Mouse (Mus musculus): ENCODE measurements around the gene Mafg.
A peak's percentile ranks its signal among the peaks of the same experiment; 100 is the strongest.

The Mafg gene

DNA sequence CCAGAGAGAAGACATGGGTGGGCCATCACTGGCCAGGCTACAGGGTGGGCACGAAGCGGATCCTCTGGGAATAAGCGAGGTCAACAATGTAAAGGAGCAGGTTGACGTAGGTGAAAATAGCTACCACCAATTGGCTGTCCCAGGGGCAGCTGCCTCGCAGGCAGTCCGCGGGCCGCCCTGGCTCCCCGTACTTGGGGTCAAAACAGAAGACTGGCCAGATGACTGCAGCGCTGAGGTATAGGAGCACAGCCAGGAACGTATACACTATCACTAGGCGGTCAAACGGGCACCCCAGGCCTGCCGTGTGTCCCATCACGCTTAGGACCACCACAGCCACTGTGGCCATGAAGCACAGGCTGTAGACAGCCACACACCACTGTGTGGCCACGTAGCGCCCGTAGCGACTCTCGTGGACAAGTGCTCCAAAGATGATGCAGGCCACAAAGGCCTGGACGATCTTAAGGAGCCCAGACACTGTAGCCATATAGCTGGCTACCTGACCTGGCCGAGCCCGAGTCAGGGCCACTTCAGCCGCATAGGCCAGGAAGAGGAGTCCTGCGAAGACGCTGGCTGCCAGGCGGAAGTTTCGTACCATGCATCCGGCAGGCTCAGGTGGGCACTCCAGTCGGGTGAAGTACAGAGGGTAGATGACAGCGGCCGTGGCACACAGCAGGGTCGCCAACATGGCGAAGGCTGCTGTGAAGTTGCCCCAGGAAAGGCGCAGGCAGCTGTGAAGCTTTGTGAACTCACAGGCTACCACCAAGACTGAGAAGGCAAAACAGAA, 13.8 kb upstream of the Mafg start:
- DNase-seq (ENCODE audit: low spot score in 2 of 2), result no peak

DNA sequence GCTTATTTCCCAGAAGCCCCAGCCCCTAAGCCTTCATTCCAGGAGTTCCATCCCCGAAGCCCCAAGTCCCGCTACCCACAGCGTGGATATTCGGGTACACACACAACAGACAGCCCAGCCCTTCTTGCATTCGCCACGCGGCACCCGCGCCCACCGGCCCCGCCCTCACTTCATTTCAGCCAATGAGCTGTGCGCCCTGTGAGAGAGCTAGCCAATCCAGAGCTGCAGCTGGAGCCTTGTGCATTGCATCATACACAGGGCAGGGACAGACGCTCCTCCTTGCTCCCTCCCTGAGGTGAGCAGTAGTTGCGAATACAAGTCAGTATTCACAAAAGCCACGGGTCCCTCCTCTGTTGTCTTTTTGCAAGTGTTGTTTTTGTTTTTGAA, 10.2 kb upstream of the Mafg start, which contains the start of gene Pycr1:
Pycr1 (minus strand) TSS at position 169 of the 387 bp plus-strand sequence.
- peak; percentile 91 to 93 for DNase-seq (ENCODE audit: low spot score in 2 of 2)

DNA sequence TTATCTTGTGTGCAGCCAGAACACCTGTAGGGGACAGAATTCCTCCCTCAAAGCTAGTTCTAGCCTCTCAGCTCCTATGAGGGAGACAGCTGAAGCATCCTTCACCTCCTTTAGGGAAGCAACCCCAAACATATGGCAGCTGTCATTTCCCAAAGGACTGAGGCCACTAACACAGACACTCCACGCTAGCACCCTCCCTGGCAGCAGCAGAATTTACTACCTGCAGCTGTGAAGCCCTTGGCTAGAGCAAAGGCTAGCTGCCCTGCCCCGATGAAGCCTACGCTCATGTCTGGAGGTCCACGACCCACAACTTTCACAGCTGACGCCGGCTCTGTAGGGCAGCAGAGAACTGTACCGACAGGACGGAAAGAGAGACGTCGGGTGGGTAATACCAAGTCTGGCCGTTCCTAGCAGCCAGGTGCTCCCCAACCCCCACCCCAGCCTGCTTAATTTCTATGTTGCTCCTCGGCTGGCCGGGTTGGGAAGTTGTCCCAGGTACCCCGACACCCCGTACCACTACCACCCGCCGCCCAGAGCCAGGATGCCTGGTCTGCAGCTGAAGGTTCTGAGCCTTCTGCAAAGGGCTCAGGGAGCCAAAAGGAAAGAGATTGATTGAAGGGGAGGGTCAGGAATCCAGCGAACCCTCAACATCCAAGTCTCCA, 9.7 kb upstream of the Mafg start:
- no peak for DNase-seq (ENCODE audit: low spot score in 2 of 2)

GRCm38 (mm10) chr11:120641869-120642268, 8.5 kb upstream of the Mafg start:
- DNase-seq (ENCODE audit: low spot score in 2 of 2), result no peak

DNA sequence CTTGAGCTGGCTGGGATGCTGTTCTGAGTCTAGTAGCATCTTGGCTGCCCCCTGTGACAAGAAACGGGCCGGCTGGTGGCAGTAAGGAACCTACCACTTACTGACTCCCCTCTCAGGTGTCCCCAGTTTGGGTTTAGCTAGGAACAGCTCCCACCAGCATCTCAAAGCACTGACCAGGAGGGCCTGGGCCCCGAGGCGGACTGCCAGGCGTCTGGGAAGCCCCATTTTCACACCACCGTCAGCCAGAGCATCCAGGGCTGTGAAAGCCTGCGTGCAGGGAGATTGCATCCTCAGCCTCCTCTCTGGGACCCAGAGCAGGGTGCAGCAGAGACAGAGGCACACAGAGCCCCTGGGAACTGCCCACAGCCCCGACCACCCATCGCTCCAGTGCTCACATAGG, 7.9 kb upstream of the Mafg start:
- no peak for DNase-seq (ENCODE audit: low spot score in 2 of 2)

DNA sequence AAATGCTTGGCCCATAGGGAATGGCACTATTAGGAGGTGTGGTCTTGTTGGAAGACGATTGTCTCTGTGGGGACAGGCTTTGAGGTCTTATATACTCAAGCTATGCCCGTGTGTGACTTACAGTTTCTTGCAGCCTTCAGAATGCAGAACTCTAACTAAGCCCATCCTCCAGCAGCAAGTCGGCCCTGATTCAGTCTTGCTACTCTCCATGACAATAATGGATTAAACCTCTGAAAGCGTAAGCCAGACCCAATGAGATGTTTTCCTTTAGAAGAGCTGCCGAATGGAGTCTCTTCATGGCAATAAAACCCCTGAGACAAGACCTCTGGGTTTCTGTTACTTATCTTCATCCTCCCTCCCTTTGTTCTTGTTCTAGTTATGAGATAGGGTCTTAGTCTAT, 1.4 kb upstream of the Mafg start:
- DNase-seq (ENCODE audit: low spot score in 2 of 2), result no peak

DNA sequence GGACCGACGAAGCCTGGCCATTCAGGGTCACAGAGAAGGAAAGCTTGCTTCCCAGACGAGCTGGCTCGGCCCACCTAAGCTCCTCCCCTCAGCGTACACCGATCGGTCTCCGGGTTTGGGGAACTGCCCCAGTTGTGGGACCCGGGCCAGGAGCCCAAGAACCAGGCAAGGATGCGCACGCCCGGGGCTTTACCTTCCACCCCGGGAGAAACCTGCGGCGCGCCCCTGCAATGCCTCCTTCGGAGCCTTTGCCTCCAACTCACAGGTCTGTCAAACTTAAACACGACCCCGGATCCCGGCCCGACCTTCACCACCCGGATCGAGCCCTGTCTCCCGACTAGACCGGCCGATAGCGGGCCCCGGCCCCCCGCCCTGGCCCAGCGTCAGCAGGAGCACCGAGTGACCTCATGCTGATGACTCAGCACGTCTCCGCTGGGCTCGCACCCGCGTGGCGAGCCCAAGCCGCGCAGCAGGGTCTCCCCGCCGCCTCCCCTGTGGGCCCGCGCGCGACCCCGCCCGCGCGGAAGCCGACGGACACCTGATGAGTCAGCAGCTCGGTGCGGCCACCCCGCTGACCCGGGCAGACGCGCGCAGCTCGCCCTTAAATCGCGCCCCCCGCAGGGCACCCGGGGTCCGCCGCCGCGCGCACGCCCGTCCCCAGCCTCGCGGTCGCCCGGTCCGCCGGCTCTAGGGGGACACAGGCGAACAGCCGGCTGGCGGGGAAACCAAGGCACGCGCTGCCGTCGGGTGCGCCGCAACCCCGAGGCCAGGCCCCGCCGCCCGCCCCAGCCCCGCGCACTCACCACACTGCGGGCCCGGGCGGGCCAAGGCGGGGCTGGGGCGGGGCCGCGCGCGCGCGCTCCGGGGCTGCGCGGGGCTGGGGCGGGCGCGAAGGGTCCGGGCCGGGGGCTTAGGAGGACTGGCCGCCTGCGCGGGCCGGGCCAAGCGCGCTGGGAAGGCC, 561 bp downstream of the Mafg start:
- peak; percentile 64 to 78 for DNase-seq (ENCODE audit: low spot score in 2 of 2)

- DNase-seq (ENCODE audit: low spot score in 2 of 2), result no peak
Measured at GRCm38 (mm10) chr11:120631726-120632448, 1.5 kb downstream of the Mafg start.

- DNase-seq (ENCODE audit: low spot score in 2 of 2), result no peak
Measured at GRCm38 (mm10) chr11:120630881-120631725, 2.3 kb downstream of the Mafg start.

DNA sequence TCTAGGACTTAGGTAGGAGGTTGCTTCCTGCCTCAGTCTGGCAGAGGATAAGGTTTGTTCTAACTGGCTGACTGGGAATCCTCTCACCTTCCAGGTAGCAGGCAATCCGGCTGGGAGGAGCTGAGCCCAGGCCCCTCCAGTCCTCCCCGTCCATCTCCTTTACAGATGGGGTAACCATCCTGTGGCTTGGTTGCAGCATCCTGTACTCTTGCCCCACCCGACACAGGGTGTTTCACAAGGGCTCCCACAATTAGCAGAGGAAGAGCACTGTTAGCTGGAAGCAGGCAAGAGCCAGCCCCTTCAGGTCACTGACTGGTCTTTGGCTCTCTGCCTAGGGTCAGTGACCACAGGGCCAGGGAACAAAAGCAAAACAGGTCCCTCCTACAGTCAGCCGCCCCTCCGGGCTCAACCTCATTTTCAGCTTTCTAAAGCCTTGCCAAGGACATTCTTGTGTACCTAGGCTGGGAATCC, 3.0 kb downstream of the Mafg start:
- DNase-seq (ENCODE audit: low spot score in 2 of 2), result peak in 1 of 2 experiments; percentile 44

DNA sequence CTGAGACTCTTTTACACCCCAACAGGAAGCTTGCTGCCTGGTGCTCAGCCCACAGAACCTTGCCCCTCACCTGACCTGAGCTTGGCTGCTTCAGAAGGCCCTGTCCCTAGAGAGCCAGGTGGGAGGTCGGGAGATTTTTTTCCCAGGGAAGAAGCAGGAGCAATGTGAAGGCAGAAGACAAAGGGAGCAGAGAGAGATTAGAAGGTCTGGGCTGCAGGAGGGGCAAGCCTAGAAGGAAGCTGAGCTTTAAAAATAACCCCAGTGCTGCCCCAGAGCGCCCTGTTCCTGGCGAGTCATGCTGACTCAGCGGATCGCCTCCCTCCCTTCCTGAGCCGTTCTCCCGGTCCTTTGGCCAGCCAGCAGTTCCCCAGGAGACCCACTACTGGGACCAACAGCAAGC, 3.5 kb downstream of the Mafg start:
- peak in 1 of 2 experiments; percentile 62 for DNase-seq (ENCODE audit: low spot score in 2 of 2)

DNA sequence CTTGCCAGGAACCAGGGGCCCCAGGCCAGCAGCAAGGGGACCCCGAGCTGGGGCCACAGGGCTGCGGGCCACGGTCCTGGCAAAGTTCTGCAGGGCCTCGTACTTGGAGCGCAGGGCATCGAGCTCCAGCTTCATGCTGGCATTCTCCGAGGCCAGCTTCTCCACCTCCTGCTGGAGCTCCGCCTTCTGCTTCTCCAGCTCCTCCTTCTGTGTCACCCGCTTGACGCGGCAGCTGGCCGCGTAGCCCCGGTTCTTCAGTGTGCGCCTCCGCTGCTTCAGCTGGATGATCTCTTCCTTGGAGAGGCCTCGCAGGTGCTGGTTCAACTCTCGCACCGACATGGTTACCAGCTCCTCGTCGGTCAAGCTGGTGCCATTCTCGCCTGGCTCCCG, 4.1 kb downstream of the Mafg start:
- DNase-seq (ENCODE audit: low spot score in 2 of 2), result no peak

- DNase-seq (ENCODE audit: low spot score in 2 of 2), result no peak
Measured at GRCm38 (mm10) chr11:120628601-120629340, 4.6 kb downstream of the Mafg start.

- DNase-seq (ENCODE audit: low spot score in 2 of 2), result no peak
Measured at GRCm38 (mm10) chr11:120627468-120628300, 5.7 kb downstream of the Mafg start.

- DNase-seq (ENCODE audit: low spot score in 2 of 2), result no peak
Measured at GRCm38 (mm10) chr11:120626785-120627467, 6.5 kb downstream of the Mafg start.

- no peak for DNase-seq (ENCODE audit: low spot score in 2 of 2)
Measured at GRCm38 (mm10) chr11:120625152-120625775, 8.1 kb downstream of the Mafg start, which contains the start of gene Sirt7. TSS of gene Sirt7 (minus strand) at chr11:120625240.

- DNase-seq (ENCODE audit: low spot score in 2 of 2), result peak; percentile 76 to 85
Measured at GRCm38 (mm10) chr11:120624680-120625111, 8.7 kb downstream of the Mafg start.

Measured in urinary bladder, postnatal 36 days (tissue).